Mouse (Mus musculus) thymus, postnatal 25 days (tissue): Measurements from ENCODE around the gene Nlrp9c.
"Not testable (repeated sequence)": the region's sequence is repeated elsewhere in the genome, so short reads cannot be mapped to it uniquely, and the experiment has no call there.

ENCODE experiments used
- DNase-seq: peaks from one replicate; pipeline ENCODE4 v3.0.0; 2022

Gene Nlrp9c

DNA sequence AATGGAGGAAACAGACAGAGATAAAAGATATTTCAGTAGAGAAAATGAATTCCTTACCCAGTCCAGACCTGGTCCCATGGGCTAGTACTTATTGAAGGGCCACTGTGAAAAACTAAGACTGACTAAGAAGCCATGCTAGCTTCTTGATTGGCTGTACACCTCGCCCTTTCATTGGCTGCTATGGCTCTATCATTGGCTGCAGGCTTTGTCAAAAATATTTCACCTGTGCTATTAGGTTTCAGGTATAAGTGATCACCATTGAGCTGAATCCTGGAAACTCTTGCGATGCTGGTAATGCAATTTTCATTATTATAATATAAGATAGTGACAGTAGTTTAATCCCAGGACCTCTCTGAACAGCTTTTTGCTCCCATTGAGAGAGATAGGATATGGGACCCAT is at the start of gene Nlrp9c:
TSS of gene Nlrp9c (minus strand) at position 101 of the 400 bp plus-strand sequence.
- DNase-seq, result not testable (repeated sequence)

DNA sequence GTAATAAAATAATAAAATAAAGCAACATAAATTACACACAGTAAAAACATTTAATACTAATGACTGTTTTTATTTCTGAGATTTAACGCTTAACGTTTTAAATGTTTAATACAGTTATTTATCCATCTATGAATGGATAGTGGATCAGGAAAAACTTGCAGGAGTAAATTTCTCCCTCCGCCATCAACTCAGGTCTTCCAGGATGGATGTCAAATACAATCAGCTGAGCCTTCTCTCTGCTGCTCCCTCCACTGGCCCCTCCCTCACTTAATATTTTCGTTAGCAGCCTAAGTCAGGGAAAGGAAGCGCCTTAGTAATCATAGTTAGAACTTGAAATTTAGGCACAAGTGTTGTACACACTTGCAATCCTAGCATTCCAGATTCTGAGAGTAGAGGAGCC is 31.3 kb upstream of the Nlrp9c start, which contains the start of gene Nlrp4a:
TSS of gene Nlrp4a (plus strand) at position 301 of the 400 bp plus-strand sequence.
- DNase-seq, result no peak

DNA sequence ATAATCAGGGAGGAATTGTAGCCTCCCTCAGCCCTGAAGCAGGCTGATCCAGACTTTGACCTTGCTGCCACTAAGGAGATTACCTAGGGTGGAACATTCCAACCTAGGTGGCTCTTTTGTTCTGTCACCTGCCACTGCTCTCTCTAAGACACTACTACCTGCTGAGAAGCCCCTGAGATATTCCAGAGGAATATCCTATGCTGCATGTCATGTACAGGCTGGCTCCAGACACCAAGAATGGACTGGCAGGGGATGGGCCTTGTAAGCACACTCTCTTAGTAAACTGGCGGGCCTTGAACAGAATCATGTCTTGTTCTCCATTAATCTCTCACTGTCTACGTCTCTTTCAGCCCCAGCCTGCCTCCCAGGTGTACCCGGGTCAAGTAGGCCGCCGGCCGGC is 11.7 kb downstream of the Nlrp9c start:
- DNase-seq, result not testable (repeated sequence)

DNA sequence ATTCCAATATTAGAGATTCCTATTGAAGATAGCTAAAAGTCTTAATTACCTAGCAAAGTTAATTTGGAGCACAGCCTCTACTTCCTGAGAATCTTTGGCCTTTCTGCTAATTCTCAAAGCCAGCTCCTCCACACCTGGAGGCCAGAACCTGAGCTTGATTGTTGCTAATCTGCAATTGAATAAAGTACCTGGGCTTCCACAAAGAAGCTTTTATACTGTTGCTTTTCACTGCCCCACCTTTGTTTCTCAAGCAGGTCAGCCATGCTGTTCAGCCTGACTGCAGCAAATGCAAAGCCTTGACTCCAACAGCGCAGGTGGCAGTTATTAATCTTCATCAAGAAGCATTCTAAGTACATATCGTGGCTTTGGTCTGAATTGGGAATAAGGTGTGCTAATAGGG is 12.4 kb downstream of the Nlrp9c start:
- not testable (repeated sequence) for DNase-seq

DNA sequence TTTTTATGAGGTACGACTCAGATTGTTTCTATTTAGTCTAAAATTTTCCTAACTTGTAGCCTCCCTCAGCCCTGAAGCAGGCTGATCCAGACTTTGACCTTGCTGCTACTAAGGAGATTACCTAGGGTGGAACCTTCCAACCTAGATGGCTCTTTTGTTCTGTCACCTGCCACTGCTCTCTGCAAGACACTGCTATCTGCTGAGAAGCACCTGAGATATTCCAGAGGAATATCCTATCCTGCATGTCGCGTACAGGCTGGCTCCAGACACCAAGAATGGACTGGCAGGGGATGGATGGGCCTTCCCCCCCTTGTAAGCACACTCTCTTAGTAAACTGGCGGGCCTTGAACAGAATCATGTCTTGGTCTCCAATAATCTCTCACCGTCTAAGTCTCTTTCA is 16.8 kb downstream of the Nlrp9c start:
- DNase-seq, result not testable (repeated sequence)

DNA sequence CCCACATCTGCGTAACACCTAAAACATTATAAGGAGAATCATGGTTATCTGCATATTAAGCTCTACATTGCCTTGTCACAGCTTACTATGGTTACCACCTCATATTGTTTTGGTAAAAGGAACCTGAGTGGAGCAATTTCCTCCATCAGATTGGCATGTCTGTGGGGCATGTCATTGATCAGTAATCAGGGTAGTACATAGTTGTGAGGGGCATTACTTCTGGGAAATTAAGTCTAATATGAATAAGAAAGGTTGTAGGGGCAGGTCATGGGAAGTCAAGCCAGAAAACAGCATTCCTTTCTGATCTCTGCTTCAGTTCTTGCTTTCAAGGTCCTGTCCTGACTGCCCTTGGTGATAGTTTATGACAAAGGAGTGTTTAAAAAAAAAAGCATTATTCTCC is 22.7 kb downstream of the Nlrp9c start:
- no peak for DNase-seq

DNA sequence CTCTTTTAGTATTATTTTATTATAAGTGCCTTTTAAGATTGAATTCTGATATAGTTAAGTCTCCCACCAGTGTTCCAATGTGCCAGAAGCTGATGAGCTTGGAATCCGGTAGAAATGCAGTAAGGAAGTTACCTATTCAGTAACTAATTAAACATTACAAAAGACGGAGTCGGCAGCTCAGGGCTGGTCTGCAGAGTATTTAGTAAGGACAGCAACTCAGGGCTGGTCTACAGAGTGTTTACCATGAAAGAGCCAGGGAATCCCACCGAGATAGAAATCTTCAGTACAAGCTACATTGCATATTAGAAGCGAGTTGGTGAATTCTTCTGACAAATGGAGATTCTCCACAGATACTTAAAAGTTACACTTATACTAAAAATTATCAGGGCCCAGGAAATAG is 30.3 kb downstream of the Nlrp9c start:
- not testable (repeated sequence) for DNase-seq

DNA sequence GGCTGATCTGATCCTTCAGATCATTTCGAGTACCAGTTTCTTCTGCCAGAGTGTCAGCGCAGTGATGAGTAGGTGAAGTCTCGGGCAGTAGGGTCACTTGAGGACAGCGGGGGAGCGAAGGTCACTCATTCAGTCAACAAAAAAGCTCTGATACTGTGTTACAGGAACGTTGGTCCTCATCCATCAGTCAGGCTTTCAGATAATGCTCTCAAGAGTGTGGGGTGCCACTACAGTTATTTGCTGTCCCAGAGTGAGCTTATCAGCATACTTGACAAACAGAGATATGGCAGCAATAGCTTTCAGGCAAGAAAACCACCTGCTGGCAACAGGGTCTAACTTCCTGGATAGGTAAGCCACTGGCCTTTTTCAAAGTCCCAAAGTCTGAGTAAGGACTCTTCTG is 46.8 kb downstream of the Nlrp9c start:
- not testable (repeated sequence) for DNase-seq

DNA sequence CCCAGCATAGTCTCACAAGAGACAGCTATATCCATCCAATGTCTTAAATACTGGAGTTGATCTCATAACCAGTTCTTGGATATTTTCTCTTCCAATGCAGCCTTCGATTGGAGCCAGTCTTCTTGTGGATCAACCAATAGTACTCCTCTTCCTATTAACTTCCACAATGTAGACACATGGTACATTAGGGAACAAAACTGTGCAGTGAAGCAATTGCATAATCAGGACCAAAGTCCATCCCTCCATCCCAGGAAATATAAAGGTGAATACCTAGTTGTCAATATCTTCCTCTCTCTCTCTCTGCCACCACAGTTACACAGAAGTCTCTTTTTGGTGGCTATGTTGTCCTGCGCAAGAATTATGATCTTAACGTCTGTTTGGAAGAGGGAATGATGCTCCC is 51.2 kb downstream of the Nlrp9c start:
- DNase-seq, result not testable (repeated sequence)

DNA sequence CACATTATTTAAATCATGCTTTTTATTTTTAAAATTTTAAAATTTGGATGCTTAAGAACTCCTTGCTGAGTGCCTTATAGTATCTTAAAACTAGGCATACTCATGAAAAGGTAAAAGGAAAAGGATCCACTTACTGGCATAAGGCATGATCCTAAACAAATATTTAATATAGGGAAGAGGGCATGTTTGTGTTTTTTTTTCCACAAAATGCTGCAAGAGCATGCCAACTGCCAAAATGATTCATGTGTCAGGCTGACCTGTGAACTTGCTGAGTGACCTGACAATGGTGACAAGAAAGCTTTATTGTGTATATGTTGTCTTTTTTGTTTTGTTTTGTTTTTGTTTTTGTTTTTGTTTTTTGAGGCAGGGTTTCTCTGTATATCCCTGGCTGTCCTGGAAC is 53.3 kb downstream of the Nlrp9c start:
- not testable (repeated sequence) for DNase-seq

DNA sequence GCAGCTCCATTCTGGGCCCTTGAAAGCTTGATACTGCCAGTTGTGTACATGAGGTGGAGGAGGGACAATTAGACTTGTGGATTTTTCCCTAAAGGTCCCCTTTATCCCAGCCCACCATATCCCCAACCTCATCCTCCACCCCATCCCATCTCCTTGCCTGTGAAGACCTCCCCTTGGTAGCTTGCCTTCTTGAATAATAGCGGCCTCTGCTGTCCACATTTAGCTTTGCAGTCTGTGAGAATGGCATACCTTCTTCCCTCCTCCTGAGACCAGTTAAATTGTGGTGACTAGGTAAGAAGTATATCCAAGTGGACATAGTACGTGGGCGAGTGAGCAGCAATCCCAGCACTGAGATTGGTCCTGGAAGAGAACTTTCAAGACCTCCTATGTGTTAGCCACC is 83.1 kb downstream of the Nlrp9c start:
- not testable (repeated sequence) for DNase-seq

DNA sequence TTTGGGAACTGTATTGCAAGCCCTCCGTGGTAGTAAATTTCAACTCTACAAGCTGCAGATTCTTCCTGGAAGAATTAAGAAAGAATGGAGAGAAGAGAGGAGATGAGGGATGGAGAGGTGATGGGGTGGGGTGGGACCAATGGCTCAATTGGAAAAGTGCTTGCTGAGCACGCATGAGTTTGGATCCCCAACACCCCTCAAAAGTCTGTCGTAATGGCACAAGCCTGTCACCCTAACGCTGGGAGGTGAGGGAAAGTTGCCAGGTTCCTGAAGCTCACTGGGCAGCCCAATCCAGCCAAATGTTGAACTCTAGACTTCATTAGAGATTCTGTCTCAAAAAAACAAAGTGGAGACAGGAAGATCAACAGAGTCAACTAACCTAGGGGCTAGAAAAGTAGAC is 87.7 kb downstream of the Nlrp9c start:
- DNase-seq, result not testable (repeated sequence)

DNA sequence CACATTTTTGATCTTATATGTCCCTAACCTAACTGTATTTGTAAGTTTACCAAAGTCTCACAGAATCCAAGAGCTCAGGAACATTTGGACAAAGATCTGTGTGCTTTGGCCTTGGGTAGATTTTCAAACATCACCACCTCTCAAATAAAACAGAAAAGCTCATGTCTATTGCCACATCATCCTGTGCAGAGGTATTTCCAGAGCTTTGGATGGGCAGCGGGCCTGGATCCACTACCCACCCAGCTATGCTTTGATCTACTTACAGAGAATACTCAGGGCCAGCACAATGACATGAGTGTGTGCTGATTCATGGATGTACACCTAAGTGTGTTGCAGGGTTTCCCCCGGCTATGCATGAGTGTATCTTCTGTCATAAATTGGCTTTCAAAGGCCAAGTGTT is 88.3 kb downstream of the Nlrp9c start:
- not testable (repeated sequence) for DNase-seq

DNA sequence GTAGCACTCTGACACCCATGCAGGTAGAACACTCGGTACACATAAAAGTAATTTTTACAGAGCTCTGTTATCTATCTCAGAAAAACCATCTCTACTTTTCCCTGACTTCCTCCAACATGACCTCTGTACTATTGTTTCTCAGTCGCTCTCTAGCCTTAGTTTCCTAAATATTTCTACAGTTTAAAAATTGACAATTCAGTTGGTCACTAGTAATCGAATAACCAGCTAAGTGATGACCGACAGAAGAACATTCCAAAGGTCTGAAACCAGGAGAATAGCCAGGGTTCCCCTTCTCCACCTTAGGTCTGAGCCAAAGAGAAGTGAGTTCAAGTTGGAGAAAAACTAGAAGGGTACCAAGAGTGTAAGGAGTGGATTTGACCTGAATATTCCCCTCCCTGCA is 91.7 kb downstream of the Nlrp9c start:
- not testable (repeated sequence) for DNase-seq

DNA sequence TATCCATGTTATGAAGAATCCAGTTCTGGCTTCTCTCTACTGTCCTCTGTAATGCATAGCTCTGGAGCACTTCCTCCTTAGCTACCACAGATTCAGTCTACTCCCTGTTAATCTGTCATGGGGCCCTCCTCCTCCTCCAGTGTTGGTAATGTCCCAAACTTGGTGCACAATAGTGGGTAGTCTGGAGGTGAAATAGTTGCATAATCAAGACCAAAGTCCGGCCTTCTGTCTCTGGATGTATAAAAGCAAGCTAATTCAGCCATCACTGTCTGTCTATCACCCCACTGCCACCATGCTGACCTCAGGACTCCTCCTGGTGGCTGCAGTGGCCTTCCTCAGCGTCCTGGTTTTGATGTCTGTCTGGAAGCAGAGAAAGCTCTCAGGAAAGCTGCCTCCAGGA is 96.6 kb downstream of the Nlrp9c start, which contains the start of gene Cyp2a4:
TSS of gene Cyp2a4 (plus strand) at position 244 of the 400 bp plus-strand sequence.
- not testable (repeated sequence) for DNase-seq

DNA sequence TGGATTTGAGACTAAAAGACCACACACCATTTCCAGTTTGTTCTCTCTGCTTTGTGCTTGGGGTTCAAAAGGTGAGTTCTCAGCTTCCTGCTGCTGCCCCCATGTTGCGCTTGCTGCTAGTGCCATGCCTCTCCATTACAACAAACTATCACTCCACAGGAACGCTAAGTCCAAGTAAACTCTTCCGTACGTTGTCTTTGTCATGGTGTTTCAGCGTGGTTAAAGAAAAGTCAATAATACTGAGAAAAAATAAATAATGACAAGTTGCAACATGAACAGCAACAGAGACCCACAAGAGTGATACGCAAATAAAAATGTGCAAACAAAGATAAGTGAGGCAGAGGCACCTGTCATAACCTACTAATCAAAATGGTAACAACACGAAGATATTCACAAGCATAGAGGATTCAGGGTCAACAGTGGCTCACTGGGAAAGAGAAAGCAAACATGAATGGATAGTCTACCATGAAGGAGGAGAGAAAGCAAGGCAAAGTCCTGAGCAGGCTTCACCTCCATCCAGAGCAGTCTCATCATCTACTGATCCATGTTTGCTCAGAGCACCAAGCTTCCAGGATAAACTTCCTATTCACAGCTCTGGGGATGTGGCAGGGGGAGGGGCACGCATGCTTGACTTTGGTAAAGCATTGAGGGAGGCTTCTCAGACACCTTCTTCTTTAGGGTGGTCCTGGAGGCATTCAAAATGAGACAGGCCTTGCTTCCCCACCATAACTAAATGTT is 99.9 kb downstream of the Nlrp9c start:
- DNase-seq, result not testable (repeated sequence)
